Mouse (Mus musculus): Measurements from ENCODE around the gene Otx2.

DNA sequence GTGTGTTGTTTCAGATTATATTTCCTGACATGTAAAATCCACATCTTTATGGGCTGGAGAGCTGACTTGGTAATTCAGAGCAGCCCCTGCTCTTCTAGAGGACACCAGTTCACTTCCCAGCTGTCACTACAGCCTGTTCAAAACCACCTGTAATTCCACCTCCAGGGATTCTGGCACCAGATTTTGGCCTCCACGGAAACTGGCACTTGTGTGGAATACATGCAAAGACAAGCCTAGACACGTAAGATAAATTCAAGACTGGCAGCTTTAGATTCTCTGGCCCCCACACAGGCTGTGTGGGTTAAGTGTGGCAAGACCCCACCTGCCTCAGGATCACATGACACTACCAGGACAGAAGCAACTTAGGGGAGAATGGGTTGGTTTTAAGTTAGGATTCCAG, 42.1 kb downstream of the Otx2 start:
- TF ChIP-seq POLR2A (IDR thresholded peaks at IDR 0.05; ENCODE audit: borderline replicate concordance, low read depth, low read length) (no peak), CTCF (IDR thresholded peaks at IDR 0.05; ENCODE audit: low read depth, low read length) (no peak)
